Mouse (Mus musculus) G1E (cell line): Measurements from ENCODE around the gene Mctp1. TPM values are rescaled to one million over a fixed set of nuclear protein-coding genes. Genes with fewer than 3 reads are reported as not detected.

Experiments used
- ATAC-seq: 2 replicates; pipeline ENCODE4 v1.8.0; 2016; ENCODE audit warnings: mild to moderate bottlenecking; ENCODE audit not compliant: insufficient number of reproducible peaks, poor library complexity, low FRiP score, severe bottlenecking; ENCODE audit errors: extremely low read depth
- DNase-seq: peaks from one replicate; pipeline ENCODE4 v3.0.0; 2012; ENCODE audit warnings: low spot score
- H3K27me3 ChIP-seq: 2 replicates; pipeline ENCODE4 v1.6.1; 2012; ENCODE audit warnings: mild to moderate bottlenecking, low read length, inconsistent platforms; ENCODE audit not compliant: insufficient read depth
- H3K36me3 ChIP-seq: replicated peaks from 2 replicates; pipeline ENCODE3; 2012; ENCODE audit warnings: mild to moderate bottlenecking, inconsistent platforms
- H3K4me1 ChIP-seq: 2 replicates; pipeline ENCODE4 v1.6.1; 2012; ENCODE audit warnings: low read depth, low read length, inconsistent platforms, mixed read lengths; ENCODE audit not compliant: insufficient read depth
- H3K4me3 ChIP-seq: 2 replicates; pipeline ENCODE4 v1.5.1; 2012; ENCODE audit warnings: low read depth, mild to moderate bottlenecking, inconsistent platforms, low read length, moderate library complexity, mixed read lengths
- H3K9me3 ChIP-seq: replicated peaks from 2 replicates; pipeline ENCODE4 v1.6.1; 2012; ENCODE audit warnings: inconsistent platforms
- CTCF ChIP-seq: IDR thresholded peaks from 2 replicates; pipeline ENCODE4 v1.5.1; 2012; ENCODE audit warnings: low read depth, low read length, inconsistent platforms, mixed read lengths
- GATA1 ChIP-seq: IDR thresholded peaks from 2 replicates; pipeline ENCODE4 v1.6.1; 2012; ENCODE audit warnings: borderline replicate concordance, low read length, inconsistent platforms, mixed read lengths
- GATA2 ChIP-seq: IDR thresholded peaks from 2 replicates; pipeline ENCODE4 v1.6.1; 2012; ENCODE audit warnings: low read depth, low read length, inconsistent platforms, borderline replicate concordance
- POLR2AphosphoS5 ChIP-seq: IDR thresholded peaks from 2 replicates; pipeline ENCODE4 v1.6.1; 2012; ENCODE audit warnings: low read depth, low read length, inconsistent platforms; ENCODE audit not compliant: insufficient replicate concordance
- TAL1 ChIP-seq: conservative IDR thresholded peaks from 2 replicates; pipeline ENCODE4 v1.6.1; 2012; ENCODE audit warnings: low read depth, low read length, inconsistent platforms, mixed read lengths
- polyA plus RNA-seq: library from polyadenylated mRNA; stranded (reverse); fragments of >175 nt; gene quantifications from 2 replicates; pipeline ENCODE4 v1.2.3, GENCODE M21; 2012
- total RNA-seq, 2 experiments: library from RNA; stranded (forward) in 1 of 2; stranded (reverse) in 1 of 2; fragments of 200-1000 nt in 1 of 2; fragments of >200 nt in 1 of 2; fragmentation: Nextera tagmentation in 1 of 2; gene quantifications; 2 replicates each; pipeline ENCODE4 v1.2.3; 2014 to 2017

Gene Mctp1
- total and polyA plus RNA-seq, 3 experiments, result 1.4 to 16.7 (median 15.6) TPM

- DNase-seq, result no peak
- no peak for ATAC-seq
- no peak for TF ChIP-seq TAL1
- no peak for TF ChIP-seq GATA1
- TF ChIP-seq GATA2, result no peak
- no peak for TF ChIP-seq POLR2AphosphoS5
- no peak for TF ChIP-seq CTCF
- Histone ChIP-seq H3K4me1 (peaks cover 4% of the 10 kb centered on the region; the same call in 1 of the 2 replicates), H3K27me3 (no peaks in the 10 kb centered on the region), H3K36me3 (no peaks in the 10 kb centered on the region), H3K4me3 (no peak overlapping the region), H3K9me3 (no peaks in the 10 kb centered on the region)
Measured at GRCm38 (mm10) chr13:76393106-76393505, 8.8 kb downstream of the Mctp1 start.

- no peak; the same call in 1 of the 2 replicates for ATAC-seq
Measured at GRCm38 (mm10) chr13:76395906-76396305, 11.6 kb downstream of the Mctp1 start.

GRCm38 (mm10) chr13:76409296-76409695 is 25.0 kb downstream of the Mctp1 start:
- Histone ChIP-seq H3K4me3 (no peak overlapping the region), H3K36me3 (no peaks in the 10 kb centered on the region)
- peak; percentile 85 for ATAC-seq

More at GRCm38 (mm10) chr13:76395906-76396305, 11.6 kb downstream of the Mctp1 start:
- no peak for DNase-seq
- H3K27me3 ChIP-seq, result no peaks in the 10 kb centered on the region
- no peak for TF ChIP-seq TAL1
- no peak for TF ChIP-seq POLR2AphosphoS5
- no peaks in the 10 kb centered on the region for H3K9me3 ChIP-seq
- no peak overlapping the region for H3K4me3 ChIP-seq
- no peaks in the 10 kb centered on the region for H3K36me3 ChIP-seq
- peaks cover 4% of the 10 kb centered on the region; the same call in 1 of the 2 replicates for H3K4me1 ChIP-seq

GRCm38 (mm10) chr13:76410665-76411064 is 26.3 kb downstream of the Mctp1 start:
- no peaks in the 10 kb centered on the region for H3K36me3 ChIP-seq
- H3K4me3 ChIP-seq, result no peak overlapping the region
- no peak for ATAC-seq
- TF ChIP-seq GATA2 (no peak), GATA1 (no peak), TAL1 (no peak), CTCF (no peak)
- no peaks in the 10 kb centered on the region for H3K9me3 ChIP-seq
- H3K4me1 ChIP-seq, result peaks cover 35% of the 10 kb centered on the region
- DNase-seq, result no peak
- no peaks in the 10 kb centered on the region for H3K27me3 ChIP-seq

More at GRCm38 (mm10) chr13:76409296-76409695, 25.0 kb downstream of the Mctp1 start:
- Histone ChIP-seq H3K27me3 (no peaks in the 10 kb centered on the region), H3K4me1 (peaks cover 34% of the 10 kb centered on the region), H3K9me3 (no peaks in the 10 kb centered on the region)
- DNase-seq, result peak; percentile 6
- TF ChIP-seq POLR2AphosphoS5 (no peak), TAL1 (peak; percentile 61; the same call in 1 of the 2 replicates), GATA2 (no peak)

- no peaks in the 10 kb centered on the region for H3K27me3 ChIP-seq
- DNase-seq (no peak), ATAC-seq (no peak)
- H3K4me3 ChIP-seq, result no peak overlapping the region
- no peaks in the 10 kb centered on the region for H3K36me3 ChIP-seq
- H3K9me3 ChIP-seq, result no peaks in the 10 kb centered on the region
- TF ChIP-seq TAL1, result no peak
- no peak for TF ChIP-seq POLR2AphosphoS5
- no peak for TF ChIP-seq CTCF
- TF ChIP-seq GATA2, result no peak
- TF ChIP-seq GATA1, result no peak
- peaks cover 43% of the 10 kb centered on the region for H3K4me1 ChIP-seq
Measured at GRCm38 (mm10) chr13:76415346-76415745, 31.0 kb downstream of the Mctp1 start.

- Histone ChIP-seq H3K4me1 (peaks cover 43% of the 10 kb centered on the region), H3K4me3 (peak overlapping the region; percentile 56; the same call in 1 of the 2 replicates), H3K9me3 (no peaks in the 10 kb centered on the region), H3K27me3 (no peaks in the 10 kb centered on the region), H3K36me3 (no peaks in the 10 kb centered on the region)
- DNase-seq (no peak), ATAC-seq (no peak)
- TF ChIP-seq GATA2 (no peak), POLR2AphosphoS5 (no peak), CTCF (no peak), TAL1 (no peak), GATA1 (no peak)
Measured at GRCm38 (mm10) chr13:76420111-76420510, 35.8 kb downstream of the Mctp1 start.
